Mouse (Mus musculus) embryonic facial prominence, embryonic 11.5 days (tissue): ENCODE data around the gene Ift81. TPM values are rescaled to one million over a fixed set of nuclear protein-coding genes. Genes with fewer than 3 reads are reported as not detected.
A peak's percentile ranks its signal among the peaks of the same experiment; 100 is the strongest.

Source experiments
- ATAC-seq: fragments of 200-750 bp; cut with Nextera tagmentation; replicated peaks from 2 replicates; pipeline ENCODE4 v1.8.0; 2017; ENCODE audit warnings: low read depth; ENCODE audit not compliant: insufficient number of reproducible peaks, low FRiP score, low TSS enrichment
- DNase-seq: peaks from one replicate; pipeline ENCODE4 v3.0.0-alpha.2; 2015; ENCODE audit warnings: low spot score
- H3K27ac ChIP-seq: fragments of 300-500 bp; sonication (generic); replicated peaks from 2 replicates; pipeline ENCODE4 v1.5.1; 2014; ENCODE audit warnings: mild to moderate bottlenecking, low read depth, low read length, control low read depth
- H3K27me3 ChIP-seq: fragments of 300-500 bp; sonication (generic); 2 replicates; pipeline ENCODE4 v1.6.1; 2014; ENCODE audit warnings: mild to moderate bottlenecking, low read length, moderate library complexity, mixed read lengths; ENCODE audit not compliant: control insufficient read depth, insufficient read depth
- H3K36me3 ChIP-seq: fragments of 300-500 bp; sonication (generic); replicated peaks from 2 replicates; pipeline ENCODE4 v1.6.1; 2014; ENCODE audit warnings: low read depth, mild to moderate bottlenecking, low read length, moderate library complexity, mixed read lengths; ENCODE audit not compliant: control insufficient read depth, insufficient read depth
- H3K4me1 ChIP-seq: fragments of 300-500 bp; sonication (generic); 2 replicates; pipeline ENCODE4 v1.6.1; 2014; ENCODE audit warnings: low read length, mixed read lengths; ENCODE audit not compliant: control insufficient read depth, insufficient read depth
- H3K4me2 ChIP-seq: fragments of 300-500 bp; sonication (generic); 2 replicates; pipeline ENCODE4 v1.6.1; 2014; ENCODE audit warnings: low read depth, mild to moderate bottlenecking, control low read depth, low read length, moderate library complexity
- H3K4me3 ChIP-seq: fragments of 300-500 bp; sonication (generic); 2 replicates; pipeline ENCODE4 v1.5.1; 2014; ENCODE audit warnings: low read depth, low read length, control low read depth
- H3K9ac ChIP-seq: fragments of 300-500 bp; sonication (generic); replicated peaks from 2 replicates; pipeline ENCODE4 v1.6.1; 2014; ENCODE audit warnings: mild to moderate bottlenecking, control low read depth, low read length
- H3K9me3 ChIP-seq: fragments of 300-500 bp; sonication (generic); replicated peaks from 2 replicates; pipeline ENCODE4 v1.6.1; 2016; ENCODE audit warnings: mild to moderate bottlenecking, low read length, inconsistent platforms, mixed read lengths; ENCODE audit not compliant: control insufficient read depth
- WGBS: fragments of 180-500 bp; shearing (Covaris S2); extraction: QIAGEN DNeasy Blood & Tissue Kit; methylation state at CpG from one replicate; pipeline ENCODE4 v1.1.7; 2014; 5-methylcytosine and 5-hydroxymethylcytosine counted together
- polyA plus RNA-seq: library from polyadenylated mRNA; unstranded; fragments of >200 nt; fragmentation: Nextera tagmentation; extraction: Ambion mirVana; gene quantifications from 2 replicates; pipeline ENCODE4 v1.2.1, GENCODE M21; 2014

Ift81 gene
- 39.6 and 40.3 TPM in 2 replicates for polyA plus RNA-seq

GRCm38 (mm10) chr5:122613908-122614732 is at the start of gene Ift81:
Gene Ift81 (minus strand): TSS chr5:122614518.
- Histone ChIP-seq H3K27me3 (no peaks in the 10 kb centered on the region), H3K9me3 (no peaks in the 10 kb centered on the region), H3K4me1 (no peaks in the 10 kb centered on the region), H3K9ac (peak within 1 kb of the TSS; percentile 89), H3K4me3 (peak within 1 kb of the TSS; percentile 89), H3K4me2 (peak within 1 kb of the TSS; percentile 52), H3K36me3 (no peaks in the 10 kb centered on the region; the same call in 1 of the 2 replicates), H3K27ac (peak within 1 kb of the TSS; percentile 79)
- DNase-seq (peak; percentile 97), ATAC-seq (peak; percentile 87)
- 1% methylated on average over 67 of the region's 67 CpGs for WGBS

GRCm38 (mm10) chr5:122662501-122662900 is 48.2 kb upstream of the Ift81 start:
- WGBS: 92% methylated on average over 6 of the region's 6 CpGs
- Histone ChIP-seq H3K36me3 (no peaks in the 10 kb centered on the region), H3K4me2 (no peak overlapping the region), H3K27ac (no peak overlapping the region), H3K9ac (no peak overlapping the region), H3K27me3 (no peaks in the 10 kb centered on the region), H3K4me1 (no peaks in the 10 kb centered on the region), H3K4me3 (no peak overlapping the region), H3K9me3 (no peaks in the 10 kb centered on the region)
- DNase-seq: no peak
- no peak for ATAC-seq

- Histone ChIP-seq H3K4me2 (no peak overlapping the region), H3K27me3 (no peaks in the 10 kb centered on the region), H3K9ac (no peak overlapping the region), H3K27ac (no peak overlapping the region), H3K36me3 (no peaks in the 10 kb centered on the region), H3K4me1 (no peaks in the 10 kb centered on the region), H3K4me3 (no peak overlapping the region), H3K9me3 (no peaks in the 10 kb centered on the region)
- DNase-seq: no peak
- WGBS: 91% methylated on average over 12 of the region's 12 CpGs
- no peak for ATAC-seq
Measured at GRCm38 (mm10) chr5:122656808-122657207, 42.5 kb upstream of the Ift81 start.

- no peaks in the 10 kb centered on the region for H3K36me3 ChIP-seq
- no peak overlapping the region for H3K4me2 ChIP-seq
- ATAC-seq (peak; percentile 75), DNase-seq (no peak)
- H3K27me3 ChIP-seq: no peaks in the 10 kb centered on the region
- 0 out of 2 replicates have a peak overlapping the region, but pooled peaks have one; percentile 23 for H3K27ac ChIP-seq
- H3K9me3 ChIP-seq: no peaks in the 10 kb centered on the region
- no peaks in the 10 kb centered on the region for H3K4me1 ChIP-seq
- H3K9ac ChIP-seq: peak overlapping the region; percentile 30; the same call in 1 of the 2 replicates
- H3K4me3 ChIP-seq: no peak overlapping the region
- 54% methylated on average over 5 of the region's 5 CpGs for WGBS
Measured at GRCm38 (mm10) chr5:122654268-122654573, 39.9 kb upstream of the Ift81 start.

DNA sequence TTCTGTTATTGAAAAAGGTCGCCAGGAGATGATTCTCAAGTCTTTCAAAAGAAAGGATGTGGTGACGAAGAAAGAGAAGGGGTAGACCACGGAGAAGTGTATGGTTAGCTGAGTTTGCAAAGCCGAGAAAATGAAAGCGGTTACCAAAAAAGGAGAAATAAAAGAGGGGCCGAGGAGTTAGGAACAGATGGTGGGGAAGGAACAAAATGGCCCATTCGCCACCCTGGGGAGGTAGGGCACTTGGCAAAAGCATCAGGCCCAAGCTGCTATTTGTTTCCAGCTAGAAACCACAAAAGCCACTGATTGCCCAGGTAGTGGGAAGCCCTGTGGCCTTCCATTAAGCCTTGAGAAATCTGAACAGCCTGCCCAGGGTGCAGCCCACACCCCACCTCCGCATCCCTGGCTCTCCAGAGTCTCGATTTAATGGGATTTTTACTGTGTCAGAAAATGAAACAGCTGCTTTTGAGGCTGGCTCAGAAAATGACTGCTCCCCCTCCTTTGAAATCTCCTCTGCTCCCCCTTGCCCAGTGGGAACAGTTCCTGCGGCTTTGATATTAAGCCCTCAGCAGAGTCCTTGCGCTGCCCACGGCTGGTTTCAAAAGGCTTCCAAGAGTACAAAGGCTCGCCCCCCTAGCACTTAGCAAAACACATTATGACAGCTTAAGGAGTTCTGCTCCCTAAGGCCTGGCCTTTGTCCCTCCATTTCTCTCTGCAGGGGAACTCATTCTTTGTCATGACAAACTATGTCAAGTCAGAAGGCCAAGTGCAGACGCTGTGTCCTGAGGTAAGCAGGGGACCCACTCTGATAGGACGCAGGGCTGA is 39.3 kb upstream of the Ift81 start:
- DNase-seq (peak; percentile 29), ATAC-seq (peak; percentile 58)
- Histone ChIP-seq H3K4me1 (no peaks in the 10 kb centered on the region), H3K4me2 (no peak overlapping the region), H3K9ac (peak overlapping the region; percentile 30; the same call in 1 of the 2 replicates), H3K36me3 (no peaks in the 10 kb centered on the region), H3K4me3 (no peak overlapping the region), H3K9me3 (no peaks in the 10 kb centered on the region), H3K27me3 (no peaks in the 10 kb centered on the region), H3K27ac (0 out of 2 replicates have a peak overlapping the region, but pooled peaks have one; percentile 23)
- 41% methylated on average over 15 of the region's 15 CpGs for WGBS

- DNase-seq (no peak), ATAC-seq (no peak)
- Histone ChIP-seq H3K27ac (no peak overlapping the region), H3K4me3 (no peak overlapping the region), H3K4me2 (no peak overlapping the region), H3K36me3 (no peaks in the 10 kb centered on the region), H3K9ac (no peak overlapping the region), H3K4me1 (no peaks in the 10 kb centered on the region), H3K27me3 (no peaks in the 10 kb centered on the region), H3K9me3 (no peaks in the 10 kb centered on the region)
- 59% methylated on average over 10 of the region's 10 CpGs for WGBS
Measured at GRCm38 (mm10) chr5:122653112-122653445, 38.8 kb upstream of the Ift81 start.

- H3K27ac ChIP-seq: no peak overlapping the region
- no peak for DNase-seq
- H3K9ac ChIP-seq: no peak overlapping the region
Measured at GRCm38 (mm10) chr5:122652506-122652905, 38.2 kb upstream of the Ift81 start.

DNA sequence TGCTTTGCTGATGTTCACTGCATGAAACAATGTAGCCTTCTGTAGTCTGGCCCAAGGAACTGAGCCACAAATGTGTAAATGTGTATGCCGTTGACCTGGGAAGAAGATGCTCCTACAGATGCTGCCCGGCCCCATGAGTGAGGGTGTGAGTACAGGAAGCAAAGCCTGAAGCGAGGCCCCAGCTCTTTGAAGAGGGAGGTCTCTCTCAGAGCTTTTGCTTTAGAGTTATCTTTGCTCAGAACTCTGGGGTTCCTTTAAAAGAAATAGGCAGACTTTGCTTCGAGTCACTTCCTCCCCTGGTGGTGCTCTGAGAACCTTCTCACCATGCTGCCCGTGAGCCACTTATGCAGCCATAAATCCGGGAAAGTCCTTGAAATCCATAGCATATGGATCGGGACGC is 35.8 kb upstream of the Ift81 start:
- ATAC-seq (no peak), DNase-seq (no peak)
- Histone ChIP-seq H3K4me3 (no peak overlapping the region), H3K9me3 (no peaks in the 10 kb centered on the region), H3K36me3 (no peaks in the 10 kb centered on the region), H3K27ac (no peak overlapping the region), H3K4me1 (no peaks in the 10 kb centered on the region), H3K9ac (no peak overlapping the region), H3K27me3 (no peaks in the 10 kb centered on the region), H3K4me2 (no peak overlapping the region)
- WGBS: 86% methylated on average over 8 of the region's 8 CpGs

More at GRCm38 (mm10) chr5:122652506-122652905, 38.2 kb upstream of the Ift81 start:
- Histone ChIP-seq H3K27me3 (no peaks in the 10 kb centered on the region), H3K36me3 (no peaks in the 10 kb centered on the region), H3K4me2 (no peak overlapping the region), H3K4me1 (no peaks in the 10 kb centered on the region), H3K4me3 (no peak overlapping the region), H3K9me3 (no peaks in the 10 kb centered on the region)
- WGBS: 84% methylated on average over 7 of the region's 7 CpGs
- ATAC-seq: no peak
